9 mouse cellular contexts compared by ENCODE assay signal in the genomic region with DNA sequence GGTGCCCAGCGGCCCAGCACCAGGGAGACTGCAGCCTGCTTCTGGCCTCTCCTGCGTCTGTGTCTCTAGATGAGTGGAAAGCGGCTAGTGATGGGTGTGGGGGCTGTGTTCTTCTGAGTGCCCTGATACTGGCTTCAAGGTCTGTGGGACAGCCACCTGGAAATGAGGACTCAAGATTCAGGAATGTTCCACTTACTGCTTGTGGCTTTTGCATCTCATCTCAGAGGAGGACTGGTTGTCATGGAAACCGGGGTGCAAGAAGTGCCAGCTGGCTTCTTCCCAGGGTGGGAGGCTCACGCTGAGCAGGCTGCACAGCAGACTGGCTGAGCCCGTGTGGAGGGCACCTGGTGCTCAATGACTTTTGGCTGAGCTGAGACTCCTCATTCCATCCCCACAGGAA.
A peak's percentile ranks its signal among the peaks of the same experiment; 100 is the strongest.
DNase-seq lines count a peak whose midpoint lies in the region; ATAC-seq and TF ChIP-seq lines count a peak whose summit lies in the region.
"Had no signal": no experiment of that assay in that cellular context is flagged by ENCODE, and none has a peak within 500 bp of the region (broad histone marks: within the 10 kb centered on the region; RNA-seq: fewer than 3 reads in every experiment).

No protein-coding gene starts in this region.

- ATAC-seq in kidney, embryonic 15.5 days (replicated peaks; ENCODE audit: low FRiP score) = no peak
- peak; percentile 53 for ATAC-seq in midbrain, embryonic 12.5 days (ENCODE audit: low FRiP score, low read depth)

- H3K4me3 ChIP-seq in kidney, adult 2 months (ENCODE audit: insufficient read depth, low read depth, low read length) = no peak overlapping the region
- no peak overlapping the region for H3K4me3 ChIP-seq in kidney, embryonic 15.5 days (replicated peaks)
- no peak overlapping the region for H3K4me3 ChIP-seq in embryonic fibroblast, embryonic 13.5 days (ENCODE audit: insufficient read depth, low read length)
- H3K4me3 ChIP-seq in midbrain, embryonic 12.5 days = no peak overlapping the region
- H3K4me3 ChIP-seq: liver, embryonic 15.5 days had no signal

- no peak overlapping the region for H3K27ac ChIP-seq in kidney, adult 2 months (ENCODE audit: insufficient read depth, low read depth, low read length)
- H3K27ac ChIP-seq in kidney, embryonic 15.5 days = no peak overlapping the region
- H3K27ac ChIP-seq in embryonic fibroblast, embryonic 13.5 days (ENCODE audit: insufficient read depth, low read length) = peak overlapping the region; percentile 1; the same call in 1 of the 2 replicates
- H3K27ac ChIP-seq in midbrain, embryonic 12.5 days (replicated peaks) = peak overlapping the region; percentile 62
- H3K27ac ChIP-seq: liver, embryonic 15.5 days had no signal

- no peaks in the 10 kb centered on the region for H3K36me3 ChIP-seq in kidney, adult 2 months (ENCODE audit: control insufficient read depth, insufficient read depth, low read length)
- no peaks in the 10 kb centered on the region for H3K36me3 ChIP-seq in kidney, embryonic 15.5 days
- H3K36me3 ChIP-seq in midbrain, embryonic 12.5 days = no peaks in the 10 kb centered on the region
- H3K36me3 ChIP-seq: liver, embryonic 15.5 days had no signal

- peak; percentile 30 for DNase-seq in kidney, adult 2 months
- peak; percentile 65 to 66 for DNase-seq in adrenal gland, postnatal 36 days
- peak; percentile 93 for DNase-seq in layer of hippocampus, postnatal 10 days (ENCODE audit: low spot score in 2 of 2)
- peak; percentile 55 for DNase-seq in testis, postnatal 14 days (ENCODE audit: low spot score)
- no peak for DNase-seq in gastrocnemius, adult 18-20 months (ENCODE audit: low spot score)

- H3K4me1 ChIP-seq in kidney, adult 2 months (ENCODE audit: control insufficient read depth, insufficient read depth, low read length) = 0 out of 2 replicates have a peak, but pooled peaks cover 3% of the 10 kb centered on the region
- peaks cover 27% of the 10 kb centered on the region for H3K4me1 ChIP-seq in kidney, embryonic 15.5 days
- H3K4me1 ChIP-seq in embryonic fibroblast, embryonic 13.5 days (ENCODE audit: control insufficient read depth, insufficient read depth, low read length) = peaks cover 3% of the 10 kb centered on the region
- peaks cover 33% of the 10 kb centered on the region for H3K4me1 ChIP-seq in midbrain, embryonic 12.5 days

- no peak overlapping the region for H3K4me2 ChIP-seq in kidney, embryonic 15.5 days
- H3K4me2 ChIP-seq in midbrain, embryonic 12.5 days (replicated peaks) = no peak overlapping the region
- H3K4me2 ChIP-seq: liver, embryonic 15.5 days had no signal

- WGBS in kidney, adult 2 months = 26% methylated on average over 6 of the region's 6 CpGs
- WGBS in kidney, embryonic 15.5 days = 28% methylated on average over 6 of the region's 6 CpGs
- WGBS in midbrain, embryonic 12.5 days = 25% methylated on average over 6 of the region's 6 CpGs

- H3K27me3 ChIP-seq in kidney, adult 2 months (replicated peaks; ENCODE audit: control insufficient read depth, insufficient read depth, low read length) = peaks cover 4% of the 10 kb centered on the region; the same call in 1 of the 2 replicates
- peaks cover 42% of the 10 kb centered on the region for H3K27me3 ChIP-seq in kidney, embryonic 15.5 days
- H3K27me3 ChIP-seq in midbrain, embryonic 12.5 days = peaks cover 51% of the 10 kb centered on the region

- TF ChIP-seq CTCF in kidney, adult 2 months (conservative IDR thresholded peaks at IDR 0.05; ENCODE audit: insufficient read depth, insufficient read length, low read depth, low read length) = no peak
- no peak for TF ChIP-seq CTCF in embryonic fibroblast, embryonic 13.5 days (IDR thresholded peaks at IDR 0.05; ENCODE audit: borderline replicate concordance, insufficient read depth, low read length)

- H3K9ac ChIP-seq in kidney, embryonic 15.5 days = no peak overlapping the region
- no peak overlapping the region; the same call in 1 of the 2 replicates for H3K9ac ChIP-seq in midbrain, embryonic 12.5 days (replicated peaks)
- H3K9ac ChIP-seq: liver, embryonic 15.5 days had no signal

- TF ChIP-seq POLR2A in kidney, adult 2 months (IDR thresholded peaks at IDR 0.05; ENCODE audit: low read depth, low read length) = no peak
- no peak for TF ChIP-seq POLR2A in embryonic fibroblast, embryonic 13.5 days (IDR thresholded peaks at IDR 0.05; ENCODE audit: low read depth, low read length)

- H3K9me3 ChIP-seq in kidney, embryonic 15.5 days (replicated peaks) = no peaks in the 10 kb centered on the region
- H3K9me3 ChIP-seq in midbrain, embryonic 12.5 days = 0 out of 2 replicates have a peak, but pooled peaks cover 2% of the 10 kb centered on the region
- H3K9me3 ChIP-seq: liver, embryonic 15.5 days had no signal

Comparison
In these comparisons a context has a peak if more than half of its experiments do, and no peak if none do; other contexts are left out.
1. H3K27ac ChIP-seq: peak in embryonic fibroblast, embryonic 13.5 days (single experiment) and midbrain, embryonic 12.5 days (single experiment); none in kidney, adult 2 months (single experiment) and kidney, embryonic 15.5 days (single experiment).